8 mouse cellular contexts compared by ENCODE assay signal in the genomic region with DNA sequence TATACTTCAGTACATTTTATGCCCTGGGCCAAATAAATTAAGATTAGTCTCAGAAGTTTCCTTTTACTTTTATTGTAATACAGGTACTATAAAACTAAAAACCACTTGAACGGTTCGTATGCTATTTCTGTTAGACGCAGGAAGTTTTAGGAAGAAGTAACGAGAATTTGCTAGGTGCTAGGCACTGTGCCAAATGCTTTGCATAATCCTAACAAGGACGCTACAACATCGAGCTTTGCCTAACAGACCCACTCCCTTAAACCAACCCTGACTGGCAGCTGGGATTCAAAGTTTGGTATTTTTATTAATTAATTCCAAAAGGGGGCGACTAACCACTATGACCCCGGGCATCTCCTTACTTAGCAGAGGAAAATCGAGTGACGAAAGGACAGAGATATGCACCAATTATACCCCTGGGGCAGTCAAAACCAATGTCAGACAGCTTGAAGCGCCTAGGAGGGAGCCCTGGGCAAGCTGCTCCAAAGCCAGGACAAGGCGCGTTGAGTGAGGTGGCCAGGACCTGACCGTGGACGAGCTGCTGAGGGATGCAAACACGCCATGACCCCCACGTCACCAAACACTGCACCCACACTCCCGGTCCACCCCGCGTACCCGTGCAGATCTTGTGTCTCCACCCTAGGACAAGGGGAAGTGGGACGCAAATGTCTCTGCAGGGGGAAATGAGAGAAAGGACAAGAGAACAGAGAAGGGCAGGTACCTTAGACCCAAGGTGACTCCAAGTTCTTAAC. TPM values are rescaled to one million over a fixed set of nuclear protein-coding genes. Genes with fewer than 3 reads are reported as not detected.
DNase-seq lines count a peak whose midpoint lies in the region; ATAC-seq and TF ChIP-seq lines count a peak whose summit lies in the region.

No protein-coding gene starts in this region.

- no peak for TF ChIP-seq POLR2A in kidney, adult 2 months (IDR thresholded peaks at IDR 0.05; ENCODE audit: low read depth, low read length)

- no peak overlapping the region for H3K27ac ChIP-seq in kidney, adult 2 months (ENCODE audit: insufficient read depth, low read depth, low read length)
- no peak overlapping the region for H3K27ac ChIP-seq in ES-E14 (ENCODE audit: insufficient read depth, low read depth, low read length, poor library complexity, severe bottlenecking)
- H3K27ac ChIP-seq in hindbrain, embryonic 10.5 days: peak overlapping the region; percentile 82
- H3K27ac ChIP-seq in liver, embryonic 14.5 days: peak overlapping the region; percentile 67
- no peak overlapping the region for H3K27ac ChIP-seq in neural tube, embryonic 15.5 days (replicated peaks)

- peak; percentile 60 for ATAC-seq in common myeloid progenitor, adult 5-6 weeks (replicated peaks; ENCODE audit: low read depth, poor library complexity, severe bottlenecking)
- ATAC-seq in liver, embryonic 14.5 days (ENCODE audit: insufficient read depth): peak; percentile 71
- peak; percentile 78 for ATAC-seq in neural tube, embryonic 15.5 days (ENCODE audit: low FRiP score)

- no peaks in the 10 kb centered on the region for H3K4me1 ChIP-seq in kidney, adult 2 months (ENCODE audit: control insufficient read depth, insufficient read depth, low read length)
- no peaks in the 10 kb centered on the region for H3K4me1 ChIP-seq in ES-E14 (ENCODE audit: control insufficient read depth in 2 of 2, insufficient read depth in 2 of 2, low read length in 2 of 2, poor library complexity in 1 of 2)
- peaks cover 16% of the 10 kb centered on the region for H3K4me1 ChIP-seq in hindbrain, embryonic 10.5 days (replicated peaks)
- peaks cover 11 to 14% of the 10 kb centered on the region in 2 experiments for H3K4me1 ChIP-seq in liver, embryonic 14.5 days (replicated peaks; ENCODE audit: control insufficient read depth in 2 of 2, insufficient read depth in 2 of 2, low read length in 1 of 2)
- peaks cover 9% of the 10 kb centered on the region for H3K4me1 ChIP-seq in neural tube, embryonic 15.5 days

- H3K4me2 ChIP-seq in liver, embryonic 14.5 days (ENCODE audit: low read depth): peak overlapping the region; percentile 78
- peak overlapping the region; percentile 93 for H3K4me2 ChIP-seq in neural tube, embryonic 15.5 days

- no peaks in the 10 kb centered on the region for H3K9me3 ChIP-seq in ES-E14 (ENCODE audit: control insufficient read depth, insufficient read depth, low read depth, low read length)
- H3K9me3 ChIP-seq in hindbrain, embryonic 10.5 days: no peaks in the 10 kb centered on the region
- H3K9me3 ChIP-seq in liver, embryonic 14.5 days (ENCODE audit: control insufficient read depth, low read length): no peaks in the 10 kb centered on the region
- no peaks in the 10 kb centered on the region for H3K9me3 ChIP-seq in neural tube, embryonic 15.5 days (replicated peaks)

- peak overlapping the region; percentile 75 for H3K4me3 ChIP-seq in kidney, adult 2 months (ENCODE audit: insufficient read depth, low read depth, low read length)
- H3K4me3 ChIP-seq in ES-E14 (ENCODE audit: insufficient read depth in 1 of 2, low read depth in 1 of 2, low read length in 2 of 2, poor library complexity in 1 of 2, severe bottlenecking in 1 of 2): peak overlapping the region; percentile 65 to 85
- H3K4me3 ChIP-seq in hindbrain, embryonic 10.5 days: peak overlapping the region; percentile 79
- peak overlapping the region; percentile 68 to 76 for H3K4me3 ChIP-seq in liver, embryonic 14.5 days (ENCODE audit: insufficient read depth in 1 of 2, low read depth in 2 of 2, low read length in 2 of 2)
- H3K4me3 ChIP-seq in neural tube, embryonic 15.5 days (replicated peaks): peak overlapping the region; percentile 69

- in situ Hi-C loops in ES-E14 (cut with MboI; ENCODE audit: low sequenced_read_pairs in 2 of 2, unreplicated experiment in 2 of 2): no loop called here

- 2% methylated on average over 22 of the region's 22 CpGs for WGBS in kidney, adult 2 months
- 10% methylated on average over 22 of the region's 22 CpGs for WGBS in hindbrain, embryonic 10.5 days
- 2% methylated on average over 22 of the region's 22 CpGs for WGBS in liver, embryonic 14.5 days (ENCODE audit: insufficient replicate concordance)
- WGBS in neural tube, embryonic 15.5 days: 8% methylated on average over 22 of the region's 22 CpGs

- TF ChIP-seq CTCF in kidney, adult 2 months (conservative IDR thresholded peaks at IDR 0.05; ENCODE audit: insufficient read depth, insufficient read length, low read depth, low read length): no peak
- TF ChIP-seq CTCF in liver, embryonic 14.5 days (IDR thresholded peaks at IDR 0.05; ENCODE audit: low read depth): peak; percentile 4; the same call in 1 of the 2 replicates

- H3K9ac ChIP-seq in ES-E14 (ENCODE audit: insufficient read depth, low read depth, low read length, poor library complexity, severe bottlenecking): peak overlapping the region; percentile 69
- peak overlapping the region; percentile 92 for H3K9ac ChIP-seq in liver, embryonic 14.5 days (replicated peaks)
- peak overlapping the region; percentile 50 for H3K9ac ChIP-seq in neural tube, embryonic 15.5 days (replicated peaks)

- peak; percentile 2 for DNase-seq in kidney, adult 2 months
- DNase-seq in kidney, adult 11 months: no peak
- no peak for DNase-seq in ES-E14 (ENCODE audit: low read depth, low spot score)
- DNase-seq in hindbrain, embryonic 10.5 days (ENCODE audit: low spot score): no peak
- DNase-seq in liver, embryonic 14.5 days (ENCODE audit: low read depth in 3 of 3, low spot score in 3 of 3): peak in 1 of 3 experiments; percentile 10
- DNase-seq in thymus, postnatal 14 days: no peak

- no peaks in the 10 kb centered on the region for H3K27me3 ChIP-seq in kidney, adult 2 months (replicated peaks; ENCODE audit: control insufficient read depth, insufficient read depth, low read length)
- H3K27me3 ChIP-seq in hindbrain, embryonic 10.5 days (ENCODE audit: insufficient read depth, poor library complexity, severe bottlenecking): no peaks in the 10 kb centered on the region
- H3K27me3 ChIP-seq in liver, embryonic 14.5 days (ENCODE audit: control insufficient read depth, insufficient read depth, low read length): no peaks in the 10 kb centered on the region
- H3K27me3 ChIP-seq in neural tube, embryonic 15.5 days (replicated peaks): no peaks in the 10 kb centered on the region

- no peak for TF ChIP-seq EP300 in liver, embryonic 14.5 days (IDR thresholded peaks at IDR 0.05; ENCODE audit: low read depth)

- H3K36me3 ChIP-seq in kidney, adult 2 months (ENCODE audit: control insufficient read depth, insufficient read depth, low read length): no peaks in the 10 kb centered on the region
- H3K36me3 ChIP-seq in ES-E14 (ENCODE audit: control insufficient read depth, insufficient read depth, low read length, poor library complexity, severe bottlenecking): no peaks in the 10 kb centered on the region
- H3K36me3 ChIP-seq in hindbrain, embryonic 10.5 days: no peaks in the 10 kb centered on the region
- peaks cover 6% of the 10 kb centered on the region; the same call in 1 of the 2 replicates for H3K36me3 ChIP-seq in liver, embryonic 14.5 days (replicated peaks; ENCODE audit: control insufficient read depth, insufficient read depth, low read depth)
- no peaks in the 10 kb centered on the region for H3K36me3 ChIP-seq in neural tube, embryonic 15.5 days

TF ChIP-seq in ES-E14, 5 proteins besides CTCF, POLR2A, EP300 and RAD21:
- no peak for TF ChIP-seq MAFK (IDR thresholded peaks at IDR 0.05; ENCODE audit: insufficient read depth, low read depth, low read length)
- no peak for TF ChIP-seq HCFC1 (IDR thresholded peaks at IDR 0.05; ENCODE audit: borderline replicate concordance, insufficient read depth, low read length)
TF ChIP-seq in ES-E14: peak in this region for 0.

RNA-seq across cellular contexts. Expression of gene Cep128, which starts 0.5 kb away (rescaled TPM):
- polyA plus RNA-seq in kidney, adult 2 months (2012; rRNA removed): 1.6 and 2.4 TPM in 2 replicates
- total RNA-seq in ES-E14 (2012; rRNA removed): 8.9 and 10.1 TPM in 2 replicates
- 63.7 and 75.1 TPM in 2 replicates for total RNA-seq in common myeloid progenitor, adult 5-6 weeks (2017)
- 9.0 and 10.4 TPM in 2 replicates for polyA plus RNA-seq in hindbrain, embryonic 10.5 days (2016; fragmentation: Nextera tagmentation; extraction: Ambion mirVana)
- 7.0 and 9.3 TPM in 2 replicates for polyA plus RNA-seq in liver, embryonic 14.5 days (2012; rRNA removed)
- 9.4 and 11.5 TPM in 2 replicates for polyA plus RNA-seq in liver, embryonic 14.5 days (2014; fragmentation: Nextera tagmentation; extraction: Ambion mirVana)
- polyA plus RNA-seq in neural tube, embryonic 15.5 days (2015; fragmentation: Nextera tagmentation; extraction: Ambion mirVana): 3.4 and 4.3 TPM in 2 replicates

RNA-seq across cellular contexts. Expression of gene Tshr, which starts 0.7 kb away (rescaled TPM):
- polyA plus RNA-seq in kidney, adult 2 months (2012; rRNA removed): 1.4 and 2.5 TPM in 2 replicates
- total RNA-seq in ES-E14 (2012; rRNA removed): 0.11 and 0.22 TPM in 2 replicates
- total RNA-seq in common myeloid progenitor, adult 5-6 weeks (2017): not detected in 2 replicates
- 0.27 TPM in 1 of 2 replicates, not detected in the other for polyA plus RNA-seq in hindbrain, embryonic 10.5 days (2016; fragmentation: Nextera tagmentation; extraction: Ambion mirVana)
- not detected in 2 replicates for polyA plus RNA-seq in liver, embryonic 14.5 days (2012; rRNA removed)
- not detected in 2 replicates for polyA plus RNA-seq in liver, embryonic 14.5 days (2014; fragmentation: Nextera tagmentation; extraction: Ambion mirVana)
- 0.82 and 1.0 TPM in 2 replicates for polyA plus RNA-seq in neural tube, embryonic 15.5 days (2015; fragmentation: Nextera tagmentation; extraction: Ambion mirVana)

Comparison
In these comparisons a context has a peak if more than half of its experiments do, and no peak if none do; other contexts are left out.
1. H3K27ac ChIP-seq: peak in hindbrain, embryonic 10.5 days (single experiment) and liver, embryonic 14.5 days (single experiment); none in kidney, adult 2 months (single experiment), ES-E14 (single experiment) and neural tube, embryonic 15.5 days (single experiment).
2. Peak in every context shown above with its lines, with median percentiles within 50 percentile points of each other: H3K4me3 ChIP-seq, H3K9ac ChIP-seq and ATAC-seq.